Mouse (Mus musculus): ENCODE data around the gene Ghitm.

Gene Ghitm

GRCm38 (mm10) chr14:37102484-37102883, 32.6 kb downstream of the Ghitm start:
- DNase-seq (ENCODE audit: low spot score): no peak

DNA sequence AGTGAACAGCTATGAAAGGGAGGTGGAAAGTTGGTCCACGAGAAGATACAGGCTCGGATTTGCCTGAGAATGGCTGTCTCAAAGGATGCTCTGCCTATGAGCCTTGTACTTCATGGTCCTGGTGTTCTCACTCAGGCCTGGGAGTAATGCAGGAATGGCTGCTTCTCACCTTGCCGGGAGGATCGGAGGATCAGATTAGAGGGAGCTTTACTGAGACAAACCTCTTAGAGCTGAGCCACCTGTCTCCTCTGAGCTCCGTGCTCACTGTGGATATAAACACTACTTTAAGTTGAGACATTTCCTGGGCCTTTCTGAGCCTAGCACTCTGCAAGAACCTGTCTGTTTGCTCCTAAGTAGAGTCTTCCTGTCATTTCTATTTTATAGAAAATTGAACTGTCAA, 33.5 kb downstream of the Ghitm start:
- no peak for DNase-seq (ENCODE audit: low spot score)

DNA sequence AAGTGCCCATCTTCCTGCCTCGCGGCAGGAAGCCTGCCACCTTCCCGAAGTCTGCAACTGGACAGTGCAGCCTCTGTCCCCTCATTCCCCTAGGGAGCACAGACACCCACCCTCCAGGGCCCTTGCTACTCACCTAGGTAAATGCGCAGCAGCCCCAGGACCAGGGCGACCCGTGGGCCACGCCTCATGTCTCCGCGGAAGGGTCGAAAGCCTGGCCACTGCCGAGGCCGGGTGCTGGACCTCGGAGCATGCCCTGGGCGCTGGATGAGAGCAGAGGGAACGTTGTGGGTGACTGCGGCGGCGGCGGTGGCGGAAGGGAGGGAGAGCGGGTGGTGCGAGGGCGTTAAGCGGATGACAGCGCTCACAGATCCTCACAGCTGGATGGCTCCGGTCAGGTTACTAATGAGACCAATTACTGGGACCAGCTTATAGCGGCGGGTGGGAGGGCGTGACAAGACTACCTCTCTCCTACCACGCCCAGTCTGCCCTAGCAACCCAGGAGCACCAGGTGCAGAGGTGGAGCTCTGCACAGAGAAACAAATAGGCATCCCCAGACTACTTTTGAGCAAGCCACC, 37.0 kb downstream of the Ghitm start, which contains the start of gene Cdhr1:
Gene Cdhr1, minus strand, starts transcription at position 392 of the 575 bp plus-strand sequence.
- no peak for DNase-seq (ENCODE audit: low spot score)

DNA sequence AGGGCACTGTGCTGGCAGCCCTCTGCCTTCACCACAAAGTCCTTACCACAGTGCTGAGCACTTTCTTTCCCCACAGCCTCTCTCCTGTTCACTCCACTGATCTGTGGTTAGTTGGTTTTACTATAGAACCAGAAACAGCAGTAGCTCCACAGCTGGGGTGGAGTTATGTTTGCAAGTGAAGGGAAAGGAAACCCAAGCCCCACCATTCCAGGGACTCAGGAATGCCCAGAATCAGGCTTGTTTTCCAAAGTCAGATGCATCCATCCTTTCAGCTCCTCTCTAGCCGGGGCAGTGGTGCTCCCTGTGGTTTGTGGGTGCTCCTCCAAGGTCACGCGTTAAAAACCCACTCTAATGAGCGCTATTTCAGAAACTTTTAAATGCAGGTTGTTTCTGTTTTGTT, 39.5 kb downstream of the Ghitm start:
- no peak for DNase-seq (ENCODE audit: low spot score)

DNA sequence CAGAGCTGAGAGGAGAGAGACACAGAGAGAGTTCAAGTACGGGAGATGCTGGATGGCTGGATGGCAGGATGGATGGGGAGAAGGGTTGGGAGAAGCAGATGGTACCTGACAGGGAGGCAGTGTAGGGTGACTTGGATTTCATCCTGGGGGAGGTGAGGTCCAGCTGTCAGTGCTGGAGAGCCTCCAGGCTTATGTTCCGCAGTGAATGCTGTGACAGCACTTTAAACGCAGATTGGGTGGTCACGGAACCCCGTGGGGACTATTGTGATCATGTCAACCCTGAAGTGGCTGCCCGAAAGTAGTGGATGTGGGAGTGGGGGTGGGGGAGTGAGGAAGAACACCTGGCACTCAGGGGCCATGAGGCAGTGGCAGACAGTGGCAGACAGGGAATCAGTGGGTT, 40.6 kb downstream of the Ghitm start:
- no peak for DNase-seq (ENCODE audit: low spot score)

- DNase-seq (ENCODE audit: low spot score): no peak
These were observed 51.3 kb downstream of the Ghitm start for GRCm38 (mm10) chr14:37083755-37084154.

- no peak for DNase-seq (ENCODE audit: low spot score)
These were observed 54.3 kb downstream of the Ghitm start for GRCm38 (mm10) chr14:37080724-37081123.
